Mouse (Mus musculus) bone marrow, adult 2 months (tissue): ENCODE results near the gene Mapkapk2.

Experiments
- CTCF ChIP-seq: fragments of 200-500 bp; IDR thresholded peaks from 2 replicates; pipeline ENCODE4 v1.5.1; 2011; ENCODE audit warnings: low read length, control low read depth; ENCODE audit not compliant: control insufficient read depth, insufficient read depth
- POLR2A ChIP-seq: fragments of 200-500 bp; IDR thresholded peaks from 2 replicates; pipeline ENCODE4 v1.6.1; 2011; ENCODE audit warnings: low read depth, mild to moderate bottlenecking, control low read depth, low read length, borderline replicate concordance; ENCODE audit not compliant: control insufficient read depth

DNA sequence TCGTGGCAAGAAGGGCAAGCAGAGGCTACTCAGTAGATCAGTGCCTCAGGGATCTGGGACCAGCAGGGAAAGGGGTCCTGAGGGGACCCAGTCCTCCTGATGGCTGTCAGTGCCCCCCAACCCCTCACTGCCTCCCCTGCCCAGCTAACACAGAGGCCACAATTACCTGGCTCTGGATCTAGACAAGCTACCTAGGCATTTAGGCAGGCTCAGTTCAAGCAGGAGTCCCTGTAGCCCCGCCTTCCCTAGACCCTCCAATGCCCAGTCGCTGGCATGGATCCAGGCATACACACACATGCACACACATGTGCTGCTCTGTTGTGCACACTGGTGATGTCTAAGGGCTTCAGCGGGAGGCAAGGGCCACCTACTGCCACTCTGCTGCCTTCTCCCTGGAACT is 43.4 kb downstream of the Mapkapk2 start:
- TF ChIP-seq POLR2A (no peak), CTCF (no peak)
